Mouse (Mus musculus) olfactory bulb, adult 2 months (tissue): Measurements from ENCODE around the gene Tmem262.

Source experiments
- CTCF ChIP-seq: fragments of 200-500 bp; IDR thresholded peaks from 2 replicates; pipeline ENCODE4 v1.5.1; 2012; ENCODE audit warnings: low read depth, mild to moderate bottlenecking, low read length, moderate library complexity; ENCODE audit not compliant: insufficient read depth
- POLR2A ChIP-seq: fragments of 200-500 bp; IDR thresholded peaks from 2 replicates; pipeline ENCODE4 v1.6.1; 2012; ENCODE audit warnings: mild to moderate bottlenecking, low read depth, low read length, moderate library complexity; ENCODE audit not compliant: insufficient read depth

DNA sequence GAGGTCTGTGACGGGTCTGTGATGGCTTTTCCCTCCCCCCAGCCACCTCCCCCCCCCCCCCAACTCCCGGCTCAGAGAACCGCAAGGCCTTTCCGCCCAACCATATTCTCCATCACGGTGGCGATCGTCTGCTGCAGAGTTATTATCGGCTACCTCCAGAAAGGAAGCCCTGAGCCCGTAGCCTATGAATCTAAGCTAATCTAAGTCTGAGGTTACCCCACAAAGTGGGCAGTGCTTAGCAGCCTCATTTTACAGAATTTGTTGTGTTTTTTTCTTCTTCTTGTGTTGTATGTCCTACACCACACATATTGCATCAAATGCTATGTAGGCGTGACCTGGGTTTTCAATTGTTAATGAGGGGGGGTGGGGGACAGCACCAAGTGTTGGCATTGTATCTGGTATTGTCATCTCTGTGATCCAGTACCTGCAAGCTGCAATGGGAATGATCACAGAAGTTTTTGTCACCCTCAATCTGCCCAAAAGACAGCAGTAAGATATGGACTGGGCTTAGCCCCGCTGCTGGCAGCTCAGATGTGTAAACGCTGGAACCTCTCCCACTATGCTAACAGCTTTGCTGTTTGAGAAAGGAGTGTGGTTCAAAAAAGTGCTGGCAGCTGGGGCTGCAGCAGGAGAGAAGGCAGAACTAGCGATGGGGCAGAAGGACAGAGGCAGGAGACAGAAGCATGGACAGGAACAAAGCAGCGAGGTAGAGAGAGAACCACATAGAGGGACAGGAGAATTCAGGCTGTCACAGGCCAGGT lies 49.1 kb upstream of the Tmem262 start:
- no peak for TF ChIP-seq POLR2A
- no peak for TF ChIP-seq CTCF
